Mouse (Mus musculus) liver, embryonic 18 days (tissue): ENCODE measurements around the gene Dtnbp1. TPM values are rescaled to one million over a fixed set of nuclear protein-coding genes. Genes with fewer than 3 reads are reported as not detected.

ENCODE experiments used
- polyA plus RNA-seq: library from polyadenylated mRNA; depleted of rRNA; stranded (reverse); fragments of >200 nt; gene quantifications from 2 replicates; pipeline ENCODE4 v1.2.3, GENCODE M21; 2012; rRNA removed

The Dtnbp1 gene
- polyA plus RNA-seq, result 23.2 and 23.6 TPM in 2 replicates

DNA sequence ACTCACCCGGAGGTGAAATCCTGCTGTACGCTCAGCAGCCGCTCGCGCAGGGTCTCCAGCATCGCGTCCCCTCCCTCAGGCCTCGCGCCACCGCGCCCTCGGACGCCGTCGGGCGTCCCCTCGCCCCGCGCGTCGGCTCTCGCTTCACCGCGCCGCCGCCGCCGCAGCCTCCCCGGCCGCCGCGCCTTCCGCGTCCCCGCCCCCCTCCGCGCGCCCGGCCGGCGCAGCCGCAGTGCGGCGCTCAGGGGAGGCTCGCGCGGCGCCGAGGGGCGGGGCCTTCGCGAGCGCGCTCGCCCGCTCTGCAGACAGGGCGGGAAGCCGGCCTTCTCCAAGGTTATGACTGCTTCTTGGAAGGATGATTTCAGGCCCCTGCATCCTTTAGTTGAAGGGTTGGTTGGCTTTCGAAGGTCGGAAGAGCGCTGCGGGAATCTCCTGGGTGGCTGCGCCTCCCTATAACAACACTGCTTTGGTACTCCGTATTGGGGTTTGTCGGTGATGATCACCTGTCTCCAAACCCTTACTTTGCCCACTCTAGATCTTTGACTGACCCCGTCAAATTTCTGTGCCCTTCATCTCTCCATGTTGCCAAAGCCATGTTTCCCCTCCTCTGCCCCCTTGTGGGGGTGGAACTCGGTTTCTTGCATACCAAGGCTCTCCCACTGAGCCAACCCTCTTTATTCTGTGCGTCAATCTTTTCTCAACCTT, at the start of gene Dtnbp1:
Dtnbp1 (minus strand) TSS at position 237 of the 705 bp plus-strand sequence.

Other genes starting within 250 kb of the Dtnbp1 start
- gene Gm9817, start 76.5 kb upstream of the Dtnbp1 start, polyA plus RNA-seq, result 0.02 TPM in 1 of 2 replicates, not detected in the other